Mouse (Mus musculus) hindbrain, embryonic 13.5 days (tissue): ENCODE results near the gene Setd2. TPM values are rescaled to one million over a fixed set of nuclear protein-coding genes. Genes with fewer than 3 reads are reported as not detected.
A peak's percentile ranks its signal among the peaks of the same experiment; 100 is the strongest.

Source experiments
- ATAC-seq: fragments of 200-750 bp; cut with Nextera tagmentation; 2 replicates; pipeline ENCODE4 v1.8.0; 2017; ENCODE audit warnings: moderate TSS enrichment; ENCODE audit not compliant: low FRiP score
- H3K27ac ChIP-seq: fragments of 300-500 bp; sonication (generic); 2 replicates; pipeline ENCODE4 v1.5.1; 2015; ENCODE audit warnings: inconsistent platforms, mild to moderate bottlenecking, moderate library complexity
- H3K27me3 ChIP-seq: fragments of 300-500 bp; sonication (generic); 2 replicates; pipeline ENCODE4 v1.6.1; 2015; ENCODE audit warnings: mild to moderate bottlenecking, inconsistent platforms
- H3K36me3 ChIP-seq: fragments of 300-500 bp; sonication (generic); 2 replicates; pipeline ENCODE4 v1.6.1; 2015; ENCODE audit warnings: mild to moderate bottlenecking, inconsistent platforms
- H3K4me1 ChIP-seq: fragments of 300-500 bp; sonication (generic); replicated peaks from 2 replicates; pipeline ENCODE4 v1.6.1; 2015; ENCODE audit warnings: inconsistent platforms
- H3K4me2 ChIP-seq: fragments of 300-500 bp; sonication (generic); 2 replicates; pipeline ENCODE4 v1.6.1; 2015; ENCODE audit warnings: inconsistent platforms, mild to moderate bottlenecking, moderate library complexity
- H3K4me3 ChIP-seq: fragments of 300-500 bp; sonication (generic); 2 replicates; pipeline ENCODE4 v1.5.1; 2015; ENCODE audit warnings: mild to moderate bottlenecking, inconsistent platforms
- H3K9ac ChIP-seq: fragments of 300-500 bp; sonication (generic); 2 replicates; pipeline ENCODE4 v1.6.1; 2015; ENCODE audit warnings: mild to moderate bottlenecking, inconsistent platforms
- H3K9me3 ChIP-seq: fragments of 300-500 bp; sonication (generic); 2 replicates; pipeline ENCODE4 v1.6.1; 2016; ENCODE audit warnings: inconsistent platforms
- WGBS: fragments of 180-500 bp; shearing (Covaris S2); methylation state at CpG from one replicate; pipeline ENCODE4 v1.1.7; 2015; 5-methylcytosine and 5-hydroxymethylcytosine counted together
- polyA plus RNA-seq: library from polyadenylated mRNA; unstranded; fragments of >200 nt; fragmentation: Nextera tagmentation; extraction: Ambion mirVana; gene quantifications from 2 replicates; pipeline ENCODE4 v1.2.1, GENCODE M21; 2015

Setd2 gene
- 37.9 and 40.3 TPM in 2 replicates for polyA plus RNA-seq

GRCm38 (mm10) chr9:110532538-110533291 lies at the start of gene Setd2:
Setd2 (plus strand) TSS chr9:110532597.
- no peaks in the 10 kb centered on the region for H3K36me3 ChIP-seq
- peaks cover 38% of the 10 kb centered on the region for H3K4me1 ChIP-seq
- peak within 1 kb of the TSS; percentile 100 for H3K9ac ChIP-seq
- WGBS, result 0% methylated on average over 80 of the region's 109 CpGs
- peak within 1 kb of the TSS; percentile 98 for H3K4me3 ChIP-seq
- peak within 1 kb of the TSS; percentile 100 for H3K27ac ChIP-seq
- H3K4me2 ChIP-seq, result peak within 1 kb of the TSS; percentile 81
- peak; percentile 77 for ATAC-seq
- H3K27me3 ChIP-seq, result no peaks in the 10 kb centered on the region
- no peaks in the 10 kb centered on the region for H3K9me3 ChIP-seq

- Histone ChIP-seq H3K9me3 (peaks cover 9% of the 10 kb centered on the region), H3K4me1 (no peaks in the 10 kb centered on the region), H3K27ac (no peak overlapping the region), H3K9ac (no peak overlapping the region), H3K4me2 (no peak overlapping the region), H3K27me3 (0 out of 2 replicates have a peak, but pooled peaks cover 2% of the 10 kb centered on the region), H3K4me3 (no peak overlapping the region), H3K36me3 (no peaks in the 10 kb centered on the region; the same call in 1 of the 2 replicates)
- ATAC-seq, result no peak
- 24% methylated on average over 4 of the region's 4 CpGs for WGBS
Observed at GRCm38 (mm10) chr9:110488841-110489240, 43.6 kb upstream of the Setd2 start.

- Histone ChIP-seq H3K27ac (no peak overlapping the region), H3K4me3 (no peak overlapping the region), H3K4me2 (no peak overlapping the region), H3K4me1 (no peaks in the 10 kb centered on the region), H3K36me3 (no peaks in the 10 kb centered on the region; the same call in 1 of the 2 replicates), H3K27me3 (no peaks in the 10 kb centered on the region), H3K9me3 (peaks cover 9% of the 10 kb centered on the region), H3K9ac (no peak overlapping the region)
- 64% methylated on average over 5 of the region's 5 CpGs for WGBS
- no peak for ATAC-seq
Observed at GRCm38 (mm10) chr9:110490913-110491312, 41.5 kb upstream of the Setd2 start.

GRCm38 (mm10) chr9:110525737-110526136 lies 6.7 kb upstream of the Setd2 start:
- Histone ChIP-seq H3K4me2 (no peak overlapping the region), H3K4me1 (peaks cover 3% of the 10 kb centered on the region; the same call in 1 of the 2 replicates), H3K9ac (no peak overlapping the region), H3K4me3 (no peak overlapping the region), H3K27ac (no peak overlapping the region), H3K9me3 (no peaks in the 10 kb centered on the region), H3K36me3 (no peaks in the 10 kb centered on the region), H3K27me3 (no peaks in the 10 kb centered on the region)
- 71% methylated on average over 2 of the region's 2 CpGs for WGBS
- no peak for ATAC-seq

GRCm38 (mm10) chr9:110529002-110529737 lies 3.2 kb upstream of the Setd2 start:
- no peak for ATAC-seq
- Histone ChIP-seq H3K27me3 (no peaks in the 10 kb centered on the region), H3K36me3 (no peaks in the 10 kb centered on the region), H3K9me3 (no peaks in the 10 kb centered on the region), H3K4me2 (no peak overlapping the region), H3K27ac (no peak overlapping the region), H3K4me1 (peaks cover 17% of the 10 kb centered on the region), H3K4me3 (no peak overlapping the region), H3K9ac (no peak overlapping the region)
- 38% methylated on average over 9 of the region's 9 CpGs for WGBS

GRCm38 (mm10) chr9:110530650-110531049 lies 1.7 kb upstream of the Setd2 start:
- WGBS, result 68% methylated on average over 3 of the region's 3 CpGs

GRCm38 (mm10) chr9:110531151-110531791 lies 1.1 kb upstream of the Setd2 start:
- Histone ChIP-seq H3K4me2 (peak overlapping the region; percentile 55), H3K9me3 (no peaks in the 10 kb centered on the region), H3K4me3 (peak overlapping the region; percentile 98), H3K27ac (peak overlapping the region; percentile 44), H3K4me1 (peaks cover 38% of the 10 kb centered on the region), H3K27me3 (no peaks in the 10 kb centered on the region), H3K9ac (peak overlapping the region; percentile 56), H3K36me3 (no peaks in the 10 kb centered on the region)
- 29% methylated on average over 6 of the region's 6 CpGs for WGBS
- no peak for ATAC-seq

More at GRCm38 (mm10) chr9:110530650-110531049, 1.7 kb upstream of the Setd2 start:
- Histone ChIP-seq H3K27ac (no peak overlapping the region), H3K36me3 (no peaks in the 10 kb centered on the region), H3K4me1 (peaks cover 32% of the 10 kb centered on the region), H3K4me3 (no peak overlapping the region), H3K4me2 (peak overlapping the region; percentile 55; the same call in 1 of the 2 replicates), H3K27me3 (no peaks in the 10 kb centered on the region), H3K9ac (no peak overlapping the region; the same call in 1 of the 2 replicates), H3K9me3 (no peaks in the 10 kb centered on the region)
- ATAC-seq, result no peak

GRCm38 (mm10) chr9:110531914-110532489 lies 395 bp upstream of the Setd2 start:
- H3K4me2 ChIP-seq, result peak overlapping the region; percentile 55
- peak overlapping the region; percentile 98 for H3K4me3 ChIP-seq
- WGBS, result under 1% methylated on average over 49 of the region's 53 CpGs
- ATAC-seq, result peak; percentile 99
- H3K36me3 ChIP-seq, result no peaks in the 10 kb centered on the region
- peaks cover 38% of the 10 kb centered on the region for H3K4me1 ChIP-seq
- H3K9me3 ChIP-seq, result no peaks in the 10 kb centered on the region
- H3K9ac ChIP-seq, result peak overlapping the region; percentile 100
- peak overlapping the region; percentile 100 for H3K27ac ChIP-seq
- no peaks in the 10 kb centered on the region for H3K27me3 ChIP-seq

- WGBS, result 40% methylated on average over 5 of the region's 5 CpGs
- Histone ChIP-seq H3K27me3 (no peaks in the 10 kb centered on the region), H3K9ac (peak overlapping the region; percentile 100), H3K4me3 (peak overlapping the region; percentile 98), H3K27ac (peak overlapping the region; percentile 100; the same call in 1 of the 2 replicates), H3K36me3 (no peaks in the 10 kb centered on the region), H3K9me3 (no peaks in the 10 kb centered on the region), H3K4me2 (peak overlapping the region; percentile 81), H3K4me1 (peaks cover 38% of the 10 kb centered on the region)
- no peak for ATAC-seq
Observed at GRCm38 (mm10) chr9:110533645-110534044, 1.2 kb downstream of the Setd2 start.

GRCm38 (mm10) chr9:110535114-110535513 lies 2.7 kb downstream of the Setd2 start:
- Histone ChIP-seq H3K9ac (peak overlapping the region; percentile 15; the same call in 1 of the 2 replicates), H3K4me2 (peak overlapping the region; percentile 81), H3K4me1 (peaks cover 38% of the 10 kb centered on the region), H3K9me3 (no peaks in the 10 kb centered on the region), H3K27me3 (no peaks in the 10 kb centered on the region), H3K27ac (no peak overlapping the region), H3K36me3 (no peaks in the 10 kb centered on the region), H3K4me3 (no peak overlapping the region)
- 76% methylated on average over 2 of the region's 2 CpGs for WGBS
- ATAC-seq, result no peak

GRCm38 (mm10) chr9:110536636-110537035 lies 4.2 kb downstream of the Setd2 start:
- no peaks in the 10 kb centered on the region for H3K27me3 ChIP-seq
- ATAC-seq, result no peak
- H3K9me3 ChIP-seq, result no peaks in the 10 kb centered on the region
- 92% methylated on average over 2 of the region's 2 CpGs for WGBS
- H3K4me2 ChIP-seq, result no peak overlapping the region
- H3K9ac ChIP-seq, result no peak overlapping the region
- H3K27ac ChIP-seq, result no peak overlapping the region
- H3K4me3 ChIP-seq, result no peak overlapping the region
- H3K4me1 ChIP-seq, result peaks cover 31% of the 10 kb centered on the region
- no peaks in the 10 kb centered on the region for H3K36me3 ChIP-seq

GRCm38 (mm10) chr9:110538511-110538910 lies 6.1 kb downstream of the Setd2 start:
- Histone ChIP-seq H3K27me3 (no peaks in the 10 kb centered on the region), H3K4me1 (peaks cover 30% of the 10 kb centered on the region), H3K4me2 (no peak overlapping the region), H3K9me3 (no peaks in the 10 kb centered on the region), H3K4me3 (no peak overlapping the region), H3K36me3 (no peaks in the 10 kb centered on the region), H3K27ac (no peak overlapping the region), H3K9ac (no peak overlapping the region)
- ATAC-seq, result no peak
